Mouse (Mus musculus): ENCODE measurements around the gene Gm20696.

- peak; percentile 34; the same call in 1 of the 2 replicates for TF ChIP-seq CTCF (IDR thresholded peaks at IDR 0.05; ENCODE audit: borderline replicate concordance, extremely low read depth, insufficient read depth, insufficient read length)
- no peak for TF ChIP-seq POLR2A (IDR thresholded peaks at IDR 0.05; ENCODE audit: borderline replicate concordance, extremely low read depth, insufficient read depth, insufficient read length, poor library complexity, severe bottlenecking)
Measured at GRCm38 (mm10) chr6:99265173-99265572, 401.4 kb downstream of the Gm20696 start.

Data from brain, embryonic 14.5 days (tissue).